Mouse (Mus musculus): ENCODE data around the gene Itpr1.

DNA sequence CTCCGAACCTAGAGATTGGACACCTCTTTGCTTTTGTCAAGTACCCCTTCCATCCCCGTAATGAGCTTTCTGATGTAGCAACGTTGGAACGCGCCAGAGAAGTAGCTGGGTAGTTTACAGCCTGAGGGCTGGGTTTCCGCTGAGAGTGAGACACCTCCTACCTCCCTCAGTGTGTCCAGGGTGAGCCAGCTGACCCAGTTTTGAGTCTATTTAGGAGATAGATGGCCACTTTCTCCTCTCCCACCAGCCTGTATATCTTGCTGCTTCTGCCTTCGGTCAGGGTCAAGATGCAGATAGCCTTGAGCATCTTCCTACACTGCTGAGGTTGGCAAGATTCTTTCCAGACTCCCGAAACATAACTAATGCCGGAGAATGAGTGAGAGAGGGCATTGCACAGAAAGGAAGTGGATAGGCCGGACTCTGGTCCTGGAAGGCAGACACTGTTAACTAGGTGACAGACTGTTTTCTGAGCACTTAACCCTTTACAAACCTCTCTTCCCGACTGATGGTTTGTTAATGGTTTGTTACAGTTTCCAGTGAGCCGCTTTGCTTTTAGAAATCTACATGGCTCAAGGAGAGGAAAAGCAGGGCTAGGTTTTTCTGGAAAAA is 92.4 kb downstream of the Itpr1 start:
- TF ChIP-seq GATA1 (IDR thresholded peaks at IDR 0.05; ENCODE audit: low read length) (no peak), TAL1 (IDR thresholded peaks at IDR 0.05; ENCODE audit: low read length) (no peak)

Data from erythroblast, embryonic 14.5 days (primary cell).